Mouse (Mus musculus) G1E (cell line): Measurements from ENCODE around the gene Gm9945.

Source experiments
- CTCF ChIP-seq: IDR thresholded peaks from 2 replicates; pipeline ENCODE4 v1.5.1; 2012; ENCODE audit warnings: low read depth, low read length, inconsistent platforms, mixed read lengths
- GATA1 ChIP-seq: IDR thresholded peaks from 2 replicates; pipeline ENCODE4 v1.6.1; 2012; ENCODE audit warnings: borderline replicate concordance, low read length, inconsistent platforms, mixed read lengths
- GATA2 ChIP-seq: IDR thresholded peaks from 2 replicates; pipeline ENCODE4 v1.6.1; 2012; ENCODE audit warnings: low read depth, low read length, inconsistent platforms, borderline replicate concordance
- POLR2AphosphoS5 ChIP-seq: IDR thresholded peaks from 2 replicates; pipeline ENCODE4 v1.6.1; 2012; ENCODE audit warnings: low read depth, low read length, inconsistent platforms; ENCODE audit not compliant: insufficient replicate concordance
- TAL1 ChIP-seq: conservative IDR thresholded peaks from 2 replicates; pipeline ENCODE4 v1.6.1; 2012; ENCODE audit warnings: low read depth, low read length, inconsistent platforms, mixed read lengths

DNA sequence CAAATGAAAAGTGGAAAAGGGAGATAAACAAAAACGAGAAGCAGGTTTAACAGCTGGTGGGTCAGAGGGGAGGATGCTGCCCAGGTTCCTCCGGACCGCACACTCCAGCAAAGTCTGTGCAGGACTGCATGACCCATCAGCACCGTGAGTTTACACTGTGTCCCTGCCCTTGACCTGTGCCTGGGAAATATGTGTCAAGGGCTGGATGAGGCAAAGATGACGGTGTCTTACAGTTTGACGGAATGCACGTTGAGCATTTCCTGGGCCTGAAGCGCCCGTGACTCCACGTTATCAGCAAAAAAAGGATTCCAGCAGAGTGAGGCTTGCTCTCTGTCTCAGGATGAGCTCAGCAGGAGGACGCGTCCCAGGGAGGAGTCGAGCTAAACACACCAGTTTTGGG is 34.4 kb upstream of the Gm9945 start:
- TF ChIP-seq CTCF = no peak
- no peak for TF ChIP-seq TAL1
- TF ChIP-seq GATA1 = no peak
- no peak for TF ChIP-seq GATA2
- no peak for TF ChIP-seq POLR2AphosphoS5
